Mouse (Mus musculus): ENCODE results near the gene Vmn1r139.
"Not testable (repeated sequence)": the region's sequence is repeated elsewhere in the genome, so short reads cannot be mapped to it uniquely, and the experiment has no call there.

DNA sequence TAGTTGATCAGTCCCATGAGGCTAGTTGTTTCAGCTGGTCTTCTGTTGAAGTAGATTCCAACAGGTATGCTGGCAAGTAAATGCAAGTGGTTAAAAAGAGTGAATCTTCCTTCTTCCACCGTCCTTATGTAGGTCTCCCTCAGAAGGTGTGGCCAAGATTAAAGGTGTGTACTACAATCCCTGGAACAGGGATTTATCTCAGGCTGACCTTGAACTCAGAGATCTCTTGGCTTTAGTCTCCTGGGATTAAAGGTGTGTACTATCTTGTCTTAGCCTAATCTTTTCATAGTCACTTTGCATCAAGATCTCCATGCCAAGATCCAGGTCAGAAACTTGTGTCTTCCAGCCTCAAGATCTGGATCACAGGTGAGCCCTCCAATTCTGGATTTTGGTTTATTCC lies 12.7 kb upstream of the Vmn1r139 start, which contains the start of gene Gm6176:
- not testable (repeated sequence) for TF ChIP-seq CTCF, EP300 (IDR thresholded peaks at IDR 0.05; ENCODE audit: low read depth)
